Mouse (Mus musculus) heart, postnatal 4 days (tissue): ENCODE data around the gene Trim7. TPM values are rescaled to one million over a fixed set of nuclear protein-coding genes. Genes with fewer than 3 reads are reported as not detected.
"Not testable (repeated sequence)": the region's sequence is repeated elsewhere in the genome, so short reads cannot be mapped to it uniquely, and the experiment has no call there.

ENCODE experiments used
- DNase-seq: peaks from one replicate; pipeline ENCODE4 v3.0.0; 2021
- total RNA-seq, 2 experiments: library from RNA; stranded (reverse); gene quantifications; 2 replicates each; pipeline ENCODE4 v1.2.3; 2021

The Trim7 gene
- total RNA-seq: 1 to 10 TPM; 5.3 to 5.5 TPM

- DNase-seq: peak; percentile 37
These were observed at the start of gene Trim7, which contains the start of gene Gm12184 for GRCm38 (mm10) chr11:48825979-48826751. Gene Trim7, plus strand, starts transcription at chr11:48826140. Gene Gm12184, minus strand, starts transcription at chr11:48826655.

GRCm38 (mm10) chr11:48776664-48777063 lies 49.3 kb upstream of the Trim7 start:
- DNase-seq: peak; percentile 22

DNA sequence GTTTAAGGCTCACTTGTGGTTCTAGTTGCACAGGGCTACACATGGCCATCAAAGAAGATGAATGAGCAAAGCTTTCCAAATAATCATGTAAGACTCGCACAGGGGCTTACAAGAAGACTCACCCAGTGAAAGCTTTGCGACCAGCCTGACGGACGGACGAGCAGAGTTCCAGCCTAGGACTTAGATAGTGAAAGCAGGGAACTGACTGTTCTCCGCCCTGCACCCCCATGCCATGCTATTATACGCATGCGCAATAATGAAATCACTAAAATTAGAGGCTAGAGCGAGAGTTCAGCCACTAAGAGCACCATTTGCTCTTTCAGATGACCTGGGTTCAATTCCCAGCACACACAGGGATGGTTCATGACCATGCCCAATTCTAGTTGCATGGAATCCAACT lies 48.6 kb upstream of the Trim7 start:
- no peak for DNase-seq

DNA sequence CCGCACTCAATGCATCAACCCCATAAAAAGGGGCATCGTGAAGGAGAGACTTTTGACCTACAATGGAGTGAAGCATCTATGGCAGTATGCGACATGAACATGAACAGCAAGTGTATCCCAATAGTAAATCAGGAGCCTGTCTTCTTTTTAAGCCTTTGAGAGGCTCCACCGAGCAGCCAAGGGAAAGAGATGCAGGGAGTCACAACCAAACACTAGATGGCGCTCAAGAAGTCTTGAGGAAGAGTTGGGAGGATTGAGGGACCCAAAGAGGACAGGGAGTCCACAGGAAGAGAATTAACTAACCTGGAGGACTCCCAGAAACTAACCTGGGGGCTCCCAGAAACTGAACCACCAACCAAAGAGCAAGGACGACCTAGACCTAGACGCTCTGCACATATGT lies 46.5 kb upstream of the Trim7 start:
- peak; percentile 42 for DNase-seq

- no peak for DNase-seq
These were observed 43.7 kb upstream of the Trim7 start for GRCm38 (mm10) chr11:48782243-48782642.

DNA sequence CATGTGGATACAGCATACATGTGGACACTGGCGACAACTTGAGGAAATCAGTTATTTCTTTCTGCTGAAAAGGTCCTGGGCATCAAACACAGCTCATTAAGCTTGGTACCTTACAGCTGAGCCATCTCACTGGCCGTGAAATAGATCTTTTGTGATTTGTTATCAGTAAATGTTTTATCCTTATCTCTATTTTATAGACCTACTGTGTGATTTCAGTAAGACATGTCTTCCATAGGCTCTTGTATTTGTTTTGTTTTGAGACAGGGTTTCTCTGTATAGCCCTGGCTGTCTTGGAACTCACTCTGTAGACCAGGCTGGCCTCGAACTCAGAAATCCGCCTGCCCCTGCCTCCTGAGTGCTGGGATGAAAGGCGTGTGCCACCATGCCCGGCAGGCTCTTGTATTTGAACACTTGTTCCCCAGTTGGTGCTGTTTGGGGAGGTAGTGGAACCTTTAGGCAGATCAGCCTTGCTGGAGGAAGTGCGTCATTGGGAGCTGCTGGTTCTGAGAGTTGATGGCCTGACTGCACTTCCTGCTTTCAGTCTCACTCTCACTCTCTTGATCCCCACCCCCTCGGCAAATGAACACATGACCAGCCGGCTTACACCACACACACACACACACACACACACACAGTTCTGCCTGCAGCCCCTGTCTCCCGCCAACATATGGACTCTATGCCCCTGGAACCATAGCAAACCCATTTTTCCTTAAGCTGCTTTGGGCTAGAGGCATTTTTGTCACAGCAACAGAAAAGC lies 38.3 kb upstream of the Trim7 start:
- DNase-seq: peak; percentile 42

DNA sequence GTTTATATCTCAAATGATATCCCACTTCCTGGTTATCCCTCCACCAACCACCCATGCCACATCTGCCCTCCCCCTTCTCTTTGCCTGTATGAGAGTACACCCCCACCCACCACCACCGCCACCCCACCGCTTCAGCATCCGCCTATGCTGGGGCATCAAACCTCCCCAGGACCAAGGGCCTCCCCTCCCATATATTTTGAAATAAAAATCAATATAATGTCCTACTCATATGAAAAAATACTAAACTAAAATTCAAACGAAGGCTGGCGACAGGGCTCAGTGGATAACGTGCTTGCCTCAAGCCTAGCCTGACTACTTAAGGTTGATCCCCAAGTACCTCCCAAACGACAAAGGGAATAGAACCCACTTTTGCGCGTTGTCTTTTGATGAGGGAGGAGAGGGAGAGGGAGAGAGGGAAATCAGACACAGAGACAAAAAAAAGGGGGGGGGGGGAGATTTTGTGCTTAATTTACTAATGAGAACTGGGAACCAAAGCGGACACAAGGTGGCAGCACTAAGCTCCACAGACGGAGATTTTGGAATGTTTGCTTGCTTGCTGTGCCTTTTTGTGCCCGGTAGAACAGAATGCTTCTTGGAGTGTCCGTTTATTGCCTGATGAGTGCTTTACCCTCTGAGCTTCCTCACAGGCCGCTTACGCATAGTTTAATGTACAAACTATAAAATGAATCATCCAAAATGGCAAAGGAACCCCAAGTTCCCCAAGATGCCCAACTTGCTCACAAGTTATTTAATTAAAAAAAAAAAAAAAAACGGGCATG lies 37.4 kb upstream of the Trim7 start:
- DNase-seq: peak; percentile 83

- no peak for DNase-seq
These were observed 36.7 kb upstream of the Trim7 start for GRCm38 (mm10) chr11:48789215-48789614.

DNA sequence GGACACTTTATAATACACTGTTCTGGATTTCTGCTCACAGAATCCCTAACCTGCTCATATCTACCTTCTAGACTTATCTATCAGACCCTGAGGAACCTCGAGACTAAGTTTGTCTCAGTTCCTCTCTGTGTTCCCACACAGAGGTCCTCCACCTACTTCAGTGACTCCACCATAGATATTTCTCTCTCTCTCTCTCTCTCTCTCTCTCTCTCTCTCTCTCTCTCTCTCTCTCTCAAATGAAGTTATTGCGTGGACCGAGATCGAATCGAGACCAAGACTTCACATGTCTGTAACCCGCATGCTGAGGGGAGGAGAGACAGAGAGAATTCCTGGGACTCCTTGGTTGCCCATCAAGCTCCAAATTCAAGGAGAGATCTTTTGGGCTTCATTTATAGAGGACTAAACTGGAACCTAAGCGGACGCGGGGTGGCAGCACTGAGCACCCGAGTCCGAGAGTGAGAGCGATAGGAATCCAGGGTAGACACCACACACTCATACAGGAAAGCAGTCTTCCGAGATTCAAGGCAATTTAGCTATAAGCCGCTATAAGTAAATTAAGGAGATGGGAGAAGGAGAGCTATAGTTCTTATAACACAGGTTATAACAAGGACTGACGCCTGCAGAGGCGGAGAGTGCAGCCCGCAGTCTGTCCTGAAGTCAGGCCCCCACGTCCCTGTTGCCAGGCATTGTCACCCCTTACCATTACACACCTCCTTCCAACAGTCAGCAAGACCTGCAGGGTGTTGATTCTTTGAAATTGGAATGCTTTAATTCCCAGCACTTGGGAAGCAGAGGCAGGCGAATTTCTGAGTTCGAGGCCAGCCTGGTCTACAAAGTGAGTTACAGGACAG lies 35.7 kb upstream of the Trim7 start:
- DNase-seq: peak; percentile 91

GRCm38 (mm10) chr11:48790946-48791345 lies 35.0 kb upstream of the Trim7 start:
- no peak for DNase-seq

- DNase-seq: not testable (repeated sequence)
These were observed 34.0 kb upstream of the Trim7 start for GRCm38 (mm10) chr11:48791894-48792293.

GRCm38 (mm10) chr11:48793184-48793583 lies 32.8 kb upstream of the Trim7 start:
- DNase-seq: no peak

GRCm38 (mm10) chr11:48795221-48795620 lies 30.7 kb upstream of the Trim7 start:
- DNase-seq: peak; percentile 30

GRCm38 (mm10) chr11:48796290-48796689 lies 29.6 kb upstream of the Trim7 start:
- DNase-seq: no peak

DNA sequence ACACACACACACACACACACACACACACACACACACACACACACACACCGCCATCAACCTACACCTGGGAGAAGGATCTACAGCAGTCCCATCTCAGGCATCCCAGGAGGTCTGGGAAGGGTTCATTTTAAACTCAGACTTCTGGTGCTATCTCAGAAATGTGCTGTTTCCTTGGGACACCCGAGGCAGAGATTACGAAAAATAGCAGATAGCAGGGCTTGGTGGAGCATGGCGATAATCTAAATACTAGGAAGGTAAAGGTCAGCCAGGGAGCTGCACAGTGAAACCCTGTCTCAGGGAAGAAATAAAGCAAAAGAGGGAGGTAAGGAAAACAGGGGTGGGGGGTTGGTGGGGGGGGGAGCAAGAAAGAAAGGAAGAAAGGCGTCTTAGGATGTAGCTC lies 28.7 kb upstream of the Trim7 start:
- DNase-seq: no peak

GRCm38 (mm10) chr11:48798308-48798707 lies 27.6 kb upstream of the Trim7 start:
- no peak for DNase-seq

DNA sequence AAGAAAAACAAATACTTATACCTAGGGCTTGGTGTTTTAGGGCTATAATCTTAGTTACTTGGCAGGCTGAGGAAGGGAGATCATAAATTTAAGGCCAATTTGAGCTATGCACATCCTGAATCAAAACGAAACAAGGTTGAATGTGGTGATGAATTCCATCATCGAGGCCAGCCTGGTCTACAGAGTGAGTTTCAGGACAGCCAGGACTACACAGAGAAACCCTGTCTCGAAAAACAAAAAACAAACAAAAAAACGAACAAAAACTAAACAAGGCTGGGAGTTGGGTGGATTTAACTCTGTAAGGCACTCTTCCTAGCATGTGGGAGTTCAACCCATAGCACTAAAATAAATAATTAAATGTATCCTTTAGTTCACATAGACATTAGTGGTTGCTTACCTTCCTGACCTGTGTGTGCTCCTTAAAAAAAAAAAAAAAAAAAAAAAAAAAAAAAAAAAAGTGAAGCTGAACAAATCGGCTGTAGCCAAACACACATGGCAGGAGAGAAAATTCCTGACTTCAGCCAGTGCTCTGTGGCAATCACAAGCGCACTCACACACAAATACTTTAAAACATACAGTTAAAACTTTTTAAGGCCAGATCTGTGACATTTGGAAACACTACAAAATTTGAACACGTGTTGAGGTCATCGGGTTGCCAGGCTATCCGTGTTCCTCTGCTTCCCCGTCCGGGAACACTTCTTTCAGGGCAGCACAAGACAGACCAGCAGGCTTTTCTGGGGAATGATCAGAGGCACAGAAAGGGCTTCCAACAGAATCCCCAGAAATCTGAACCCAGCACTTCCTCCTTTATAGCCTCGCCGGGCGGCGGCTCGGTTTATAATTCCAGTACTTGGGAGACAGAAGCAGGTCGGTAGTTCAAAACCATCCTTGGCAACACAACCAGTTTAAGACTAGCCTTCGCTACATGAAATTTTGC lies 26.7 kb upstream of the Trim7 start:
- DNase-seq: no peak

GRCm38 (mm10) chr11:48799921-48800701 lies 25.8 kb upstream of the Trim7 start, which contains the start of gene Rack1:
Gene Rack1, plus strand, starts transcription at chr11:48800332.
- DNase-seq: peak; percentile 90

DNA sequence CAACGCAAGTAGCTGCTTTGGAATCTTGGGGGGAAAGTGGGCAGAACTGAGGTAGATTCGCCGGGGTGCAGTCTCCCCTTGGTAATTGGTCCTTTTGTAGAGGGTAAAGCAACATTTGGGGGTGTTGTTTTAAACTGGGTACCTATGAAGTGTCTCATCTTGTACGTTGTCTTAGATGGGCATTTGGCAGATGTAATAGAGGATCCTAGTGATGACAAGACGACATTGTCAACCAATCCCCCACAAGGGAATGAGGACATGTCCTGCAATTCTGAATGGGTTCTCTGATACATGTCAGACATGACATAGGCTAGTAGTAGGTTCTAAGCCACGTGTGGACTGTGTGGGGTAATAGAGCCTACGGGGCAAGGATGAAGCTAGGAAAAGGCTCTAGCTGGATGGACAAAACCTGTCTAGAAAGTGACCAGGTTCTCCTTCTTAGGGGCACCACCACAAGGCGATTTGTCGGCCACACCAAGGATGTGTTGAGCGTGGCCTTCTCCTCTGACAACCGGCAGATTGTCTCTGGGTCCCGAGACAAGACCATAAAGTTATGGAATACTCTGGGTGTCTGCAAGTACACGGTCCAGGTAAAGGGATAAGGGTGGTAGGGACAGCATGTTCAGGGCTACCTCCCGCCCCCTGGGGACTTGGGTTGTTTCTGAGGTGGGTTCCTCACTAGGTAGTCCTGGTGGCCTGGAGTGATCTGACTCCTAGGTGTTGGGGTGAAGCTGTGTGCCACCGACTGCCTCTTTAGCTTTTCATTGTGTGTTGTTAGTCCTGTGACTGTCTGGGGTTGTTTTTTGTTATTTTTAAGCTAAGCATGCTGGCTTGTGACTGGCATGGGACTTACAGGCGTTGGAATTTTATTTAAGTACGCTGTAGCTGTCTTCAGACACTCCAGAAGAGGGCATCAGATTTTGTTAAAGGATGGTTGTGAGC lies 23.8 kb upstream of the Trim7 start:
- DNase-seq: no peak
